21 mouse cellular contexts compared by ENCODE assay signal in the genomic region with DNA sequence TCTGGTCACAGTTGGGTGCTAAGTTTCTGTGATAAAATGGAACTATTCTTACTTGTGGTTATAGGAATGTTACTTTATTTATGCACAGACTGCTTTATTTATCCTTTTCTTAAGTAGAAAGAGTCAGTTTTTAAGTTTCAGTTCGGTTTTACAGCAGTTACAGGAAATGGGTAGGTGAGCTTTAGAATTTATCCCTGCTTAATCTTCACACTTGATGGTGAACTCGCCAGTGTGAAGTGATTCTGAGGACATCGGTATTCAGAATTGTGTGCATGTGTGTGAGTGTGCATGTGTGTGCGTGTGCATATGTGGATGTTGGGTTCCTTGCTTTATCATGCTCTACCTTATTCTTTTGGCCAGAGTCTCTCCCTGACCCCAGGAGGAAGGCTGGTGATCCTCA. TPM values are rescaled to one million over a fixed set of nuclear protein-coding genes. Genes with fewer than 3 reads are reported as not detected.
DNase-seq lines count a peak whose midpoint lies in the region; ATAC-seq lines count a peak whose summit lies in the region.
"Had no signal": no experiment of that assay in that cellular context is flagged by ENCODE, and none has a peak within 500 bp of the region (broad histone marks: within the 10 kb centered on the region; RNA-seq: fewer than 3 reads in every experiment).

No protein-coding gene starts in this region.

- DNase-seq in CD4-positive helper T cell, adult 2 months (ENCODE audit: low read depth, low spot score) = peak; percentile 24
- DNase-seq in CD4-positive, CD25-positive, alpha-beta regulatory T cell, adult 2 months (ENCODE audit: low read depth, low spot score) = peak; percentile 33
- DNase-seq in naive thymus-derived CD4-positive, alpha-beta T cell, adult 2 months (ENCODE audit: low read depth) = peak; percentile 37
- DNase-seq in lung, adult 18-20 months = no peak
- no peak for DNase-seq in adrenal gland, postnatal 14 days
- no peak for DNase-seq in embryo, embryonic 11 days
- no peak for DNase-seq in right cerebral cortex, adult 18-20 months
- DNase-seq: adrenal gland, adult 2 months; adrenal gland, postnatal 10 days; adrenal gland, postnatal 36 days; cerebellum, adult 11-12 months; cerebellum, adult 2 months; cerebellum, adult 9-10 months; cerebellum, postnatal 10 days; cerebellum, postnatal 25 days had no signal

- peak; percentile 45 for ATAC-seq in activated CD4-positive, CD25-positive, alpha-beta regulatory T cell, adult 4 months
- ATAC-seq: forebrain, embryonic 14.5 days; forebrain, embryonic 16.5 days; Patski had no signal

RNA-seq across cellular contexts. Expression of a gene that starts 32.2 kb away (rescaled TPM):
- 10 to 100 TPM in 1 of 2 experiments, 1 to 10 TPM in 1; 8.7 to 12.2 TPM for polyA plus RNA-seq in activated CD4-positive, CD25-positive, alpha-beta regulatory T cell, adult 4 months (2017; shearing (Covaris generic))
- total RNA-seq in adrenal gland, postnatal 14 days (2021) = 5.6 and 7.2 TPM in 2 replicates
- polyA plus RNA-seq: erythroblast, embryonic 14.5 days; G1E had no signal

Comparison
In these comparisons a context has a peak if more than half of its experiments do, and no peak if none do; other contexts are left out.
1. DNase-seq: peak in CD4-positive helper T cell, adult 2 months (single experiment), CD4-positive, CD25-positive, alpha-beta regulatory T cell, adult 2 months (single experiment) and naive thymus-derived CD4-positive, alpha-beta T cell, adult 2 months (single experiment); none in lung, adult 18-20 months (0 of 2), adrenal gland, postnatal 14 days (single experiment), embryo, embryonic 11 days (single experiment) and right cerebral cortex, adult 18-20 months (single experiment).